Mouse (Mus musculus) forebrain, postnatal 0 days (tissue): ENCODE data around the gene Nop2. TPM values are rescaled to one million over a fixed set of nuclear protein-coding genes. Genes with fewer than 3 reads are reported as not detected.

Experiments used
- ATAC-seq: fragments of 200-750 bp; cut with Nextera tagmentation; 2 replicates; pipeline ENCODE4 v1.8.0; 2017; ENCODE audit warnings: mild to moderate bottlenecking, moderate library complexity
- DNase-seq: peaks from one replicate; pipeline ENCODE4 v3.0.0-alpha.2; 2015
- H3K27ac ChIP-seq: fragments of 300-500 bp; sonication (generic); 2 replicates; pipeline ENCODE4 v1.5.1; 2014; ENCODE audit warnings: low read depth, mild to moderate bottlenecking, antibody characterized with exemption, low read length, moderate library complexity, mixed read lengths
- H3K27me3 ChIP-seq: fragments of 300-500 bp; sonication (generic); 2 replicates; pipeline ENCODE4 v1.6.1; 2014; ENCODE audit warnings: mild to moderate bottlenecking, low read length, mixed read lengths; ENCODE audit not compliant: insufficient read depth
- H3K36me3 ChIP-seq: fragments of 300-500 bp; sonication (generic); 2 replicates; pipeline ENCODE4 v1.6.1; 2014; ENCODE audit warnings: mild to moderate bottlenecking, moderate library complexity; ENCODE audit not compliant: insufficient read depth
- H3K4me1 ChIP-seq: fragments of 300-500 bp; sonication (generic); 2 replicates; pipeline ENCODE4 v1.6.1; 2014; ENCODE audit warnings: antibody characterized with exemption; ENCODE audit not compliant: insufficient read depth
- H3K4me2 ChIP-seq: fragments of 300-500 bp; sonication (generic); 2 replicates; pipeline ENCODE4 v1.6.1; 2014; ENCODE audit warnings: low read depth, mild to moderate bottlenecking, moderate library complexity
- H3K4me3 ChIP-seq: fragments of 300-500 bp; sonication (generic); 2 replicates; pipeline ENCODE4 v1.5.1; 2014; ENCODE audit warnings: low read depth, low read length, mixed read lengths
- H3K9ac ChIP-seq: fragments of 300-500 bp; sonication (generic); 2 replicates; pipeline ENCODE4 v1.6.1; 2014; ENCODE audit warnings: mild to moderate bottlenecking
- H3K9me3 ChIP-seq: fragments of 300-500 bp; sonication (generic); 2 replicates; pipeline ENCODE4 v1.6.1; 2016; ENCODE audit warnings: low read length
- CTCF ChIP-seq: sonication (generic); IDR thresholded peaks from 2 replicates; pipeline ENCODE4 v1.5.1; 2016; ENCODE audit warnings: antibody characterized with exemption, control low read depth, low read depth
- WGBS: fragments of 180-500 bp; shearing (Covaris S2); extraction: QIAGEN DNeasy Blood & Tissue Kit; methylation state at CpG from one replicate; pipeline ENCODE4 v1.1.7; 2014; 5-methylcytosine and 5-hydroxymethylcytosine counted together
- microRNA-seq, 2 experiments: library from miRNA; unstranded; fragments of <30 nt; microRNA quantifications; one replicate each; pipeline ENCODE4; 2016
- polyA plus RNA-seq: library from polyadenylated mRNA; unstranded; fragments of >200 nt; fragmentation: Nextera tagmentation; extraction: Ambion mirVana; gene quantifications from 2 replicates; pipeline ENCODE4 v1.2.1, GENCODE M21; 2015
- total RNA-seq: library from RNA; depleted of rRNA; stranded (reverse); fragments of >200 nt; gene quantifications from 2 replicates; pipeline ENCODE4 v1.2.3, GENCODE M21; 2014; rRNA removed

Gene Nop2
- total and polyA plus RNA-seq, 2 experiments from 2014 or later = 43.5 to 56.0 TPM

GRCm38 (mm10) chr6:125191332-125192015 is 59.8 kb downstream of the Nop2 start, which contains the start of the genes Ncapd2 and Mrpl51:
Gene Ncapd2 (minus strand): TSS chr6:125191701.
Gene Mrpl51 (plus strand): TSS chr6:125191801.
- H3K4me3 ChIP-seq = peak within 1 kb of the TSS; percentile 56
- peak; percentile 55 for TF ChIP-seq CTCF
- H3K4me1 ChIP-seq = peaks cover 8% of the 10 kb centered on the region; the same call in 1 of the 2 replicates
- H3K27ac ChIP-seq = peak within 1 kb of the TSS; percentile 96
- peak; percentile 100 for DNase-seq
- peaks cover 27% of the 10 kb centered on the region; the same call in 1 of the 2 replicates for H3K36me3 ChIP-seq
- peak; percentile 98 for ATAC-seq
- H3K4me2 ChIP-seq = peak within 1 kb of the TSS; percentile 71
- H3K9ac ChIP-seq = peak within 1 kb of the TSS; percentile 62
- no peaks in the 10 kb centered on the region for H3K9me3 ChIP-seq
- H3K27me3 ChIP-seq = no peaks in the 10 kb centered on the region
- WGBS = under 1% methylated on average over 53 of the region's 54 CpGs

GRCm38 (mm10) chr6:125192016-125192714 is 60.5 kb downstream of the Nop2 start:
- Histone ChIP-seq H3K27ac (peak overlapping the region; percentile 96), H3K9ac (peak overlapping the region; percentile 62), H3K4me1 (peaks cover 8% of the 10 kb centered on the region; the same call in 1 of the 2 replicates), H3K36me3 (peaks cover 20% of the 10 kb centered on the region; the same call in 1 of the 2 replicates), H3K4me2 (peak overlapping the region; percentile 71), H3K27me3 (no peaks in the 10 kb centered on the region), H3K4me3 (peak overlapping the region; percentile 56), H3K9me3 (no peaks in the 10 kb centered on the region)
- DNase-seq (peak; percentile 94), ATAC-seq (peak; percentile 91)
- 1% methylated on average over 34 of the region's 34 CpGs for WGBS
- TF ChIP-seq CTCF = no peak

GRCm38 (mm10) chr6:125192841-125193240 is 61.1 kb downstream of the Nop2 start:
- H3K9ac ChIP-seq = peak overlapping the region; percentile 62
- H3K36me3 ChIP-seq = 0 out of 2 replicates have a peak, but pooled peaks cover 13% of the 10 kb centered on the region
- H3K27ac ChIP-seq = peak overlapping the region; percentile 96
- H3K4me1 ChIP-seq = peaks cover 8% of the 10 kb centered on the region; the same call in 1 of the 2 replicates
- TF ChIP-seq CTCF = no peak
- DNase-seq (no peak), ATAC-seq (no peak)
- H3K9me3 ChIP-seq = no peaks in the 10 kb centered on the region
- WGBS = 47% methylated on average over 5 of the region's 5 CpGs
- H3K4me2 ChIP-seq = peak overlapping the region; percentile 71
- H3K4me3 ChIP-seq = peak overlapping the region; percentile 56
- H3K27me3 ChIP-seq = no peaks in the 10 kb centered on the region

GRCm38 (mm10) chr6:125193390-125193789 is 61.7 kb downstream of the Nop2 start:
- TF ChIP-seq CTCF = no peak
- Histone ChIP-seq H3K27ac (no peak overlapping the region), H3K9me3 (no peaks in the 10 kb centered on the region), H3K4me1 (peaks cover 8% of the 10 kb centered on the region; the same call in 1 of the 2 replicates), H3K27me3 (no peaks in the 10 kb centered on the region), H3K4me3 (no peak overlapping the region), H3K4me2 (no peak overlapping the region), H3K36me3 (0 out of 2 replicates have a peak, but pooled peaks cover 12% of the 10 kb centered on the region), H3K9ac (no peak overlapping the region)
- WGBS = 81% methylated on average over 7 of the region's 7 CpGs
- ATAC-seq (no peak), DNase-seq (no peak)

Small RNA genes lying within 50 kb of the gene (microRNA-seq; reads per million reads assigned to microRNA genes)
- gene Mir7045 = 0 to 0.12 reads per million in 2 experiments

Other genes starting within 250 kb of the Nop2 start
- gene Cd4, start 243.7 kb upstream of the Nop2 start, total RNA-seq = 0.57 and 0.69 TPM in 2 replicates
- 0.25 and 0.72 TPM in 2 replicates for gene Cd4, start 243.7 kb upstream of the Nop2 start, polyA plus RNA-seq
- 1.9 and 2.4 TPM in 2 replicates for gene Lag3, start 220.2 kb upstream of the Nop2 start, total RNA-seq
- gene Lag3, start 220.2 kb upstream of the Nop2 start, polyA plus RNA-seq = 2.6 and 3.9 TPM in 2 replicates
- gene Ptms, start 211.8 kb upstream of the Nop2 start, total RNA-seq = 722 and 784 TPM in 2 replicates
- gene Ptms, start 211.8 kb upstream of the Nop2 start, polyA plus RNA-seq = 1,090 and 1,099 TPM in 2 replicates
- gene Mlf2, start 200.5 kb upstream of the Nop2 start, total RNA-seq = 432 and 471 TPM in 2 replicates
- 665 and 718 TPM in 2 replicates for gene Mlf2, start 200.5 kb upstream of the Nop2 start, polyA plus RNA-seq
- 82.4 and 117 TPM in 2 replicates for gene Cops7a, start 166.4 kb upstream of the Nop2 start, total RNA-seq
- 87.8 and 93.0 TPM in 2 replicates for gene Cops7a, start 166.4 kb upstream of the Nop2 start, polyA plus RNA-seq
- 12.2 and 18.3 TPM in 2 replicates for gene Pianp, start 135.2 kb upstream of the Nop2 start, total RNA-seq
- 53.8 and 68.9 TPM in 2 replicates for gene Pianp, start 135.2 kb upstream of the Nop2 start, polyA plus RNA-seq
- gene Zfp384, start 122.8 kb upstream of the Nop2 start, total RNA-seq = 24.7 and 34.5 TPM in 2 replicates
- 7.2 and 8.4 TPM in 2 replicates for gene Zfp384, start 122.8 kb upstream of the Nop2 start, polyA plus RNA-seq
- 83.4 and 103 TPM in 2 replicates for gene Ing4, start 92.1 kb upstream of the Nop2 start, total RNA-seq
- 102 and 111 TPM in 2 replicates for gene Ing4, start 92.1 kb upstream of the Nop2 start, polyA plus RNA-seq
- 11.3 and 12.2 TPM in 2 replicates for gene Acrbp, start 82.2 kb upstream of the Nop2 start, total RNA-seq
- gene Acrbp, start 82.2 kb upstream of the Nop2 start, polyA plus RNA-seq = 11.4 and 13.8 TPM in 2 replicates
- 0.38 and 0.71 TPM in 2 replicates for gene Lpar5, start 64.0 kb upstream of the Nop2 start, total RNA-seq
- 0.59 and 0.61 TPM in 2 replicates for gene Lpar5, start 64.0 kb upstream of the Nop2 start, polyA plus RNA-seq
- 121 and 141 TPM in 2 replicates for gene Chd4, start 35.9 kb upstream of the Nop2 start, total RNA-seq
- 53.3 and 72.6 TPM in 2 replicates for gene Chd4, start 35.9 kb upstream of the Nop2 start, polyA plus RNA-seq
- gene Iffo1, start 13.3 kb downstream of the Nop2 start, total RNA-seq = 24.6 and 28.8 TPM in 2 replicates
- 12.8 and 18.3 TPM in 2 replicates for gene Iffo1, start 13.3 kb downstream of the Nop2 start, polyA plus RNA-seq
- gene Gapdh, start 34.6 kb downstream of the Nop2 start, total RNA-seq = 2,022 and 2,511 TPM in 2 replicates
- 1,543 and 1,551 TPM in 2 replicates for gene Gapdh, start 34.6 kb downstream of the Nop2 start, polyA plus RNA-seq
- gene Ncapd2, start 59.8 kb downstream of the Nop2 start, total RNA-seq = 32.5 and 43.5 TPM in 2 replicates
- gene Ncapd2, start 59.8 kb downstream of the Nop2 start, polyA plus RNA-seq = 18.9 and 25.8 TPM in 2 replicates
- 51.3 and 54.0 TPM in 2 replicates for gene Mrpl51, start 59.9 kb downstream of the Nop2 start, total RNA-seq
- gene Mrpl51, start 59.9 kb downstream of the Nop2 start, polyA plus RNA-seq = 146 and 148 TPM in 2 replicates
- 6.7 and 12.9 TPM in 2 replicates for gene Vamp1, start 83.6 kb downstream of the Nop2 start, total RNA-seq
- 7.9 and 11.9 TPM in 2 replicates for gene Vamp1, start 83.6 kb downstream of the Nop2 start, polyA plus RNA-seq
- 2.5 and 4.3 TPM in 2 replicates for gene Tapbpl, start 100.0 kb downstream of the Nop2 start, total RNA-seq
- gene Tapbpl, start 100.0 kb downstream of the Nop2 start, polyA plus RNA-seq = 3.7 and 6.9 TPM in 2 replicates
- not detected in 2 replicates for gene Cd27, start 105.1 kb downstream of the Nop2 start, total RNA-seq
- 0.33 TPM in 1 of 2 replicates, not detected in the other for gene Cd27, start 105.1 kb downstream of the Nop2 start, polyA plus RNA-seq
- not detected in 2 replicates for gene Tuba3a, start 154.1 kb downstream of the Nop2 start, total RNA-seq
- not detected in 2 replicates for gene Tuba3a, start 154.1 kb downstream of the Nop2 start, polyA plus RNA-seq
- 14.9 and 19.9 TPM in 2 replicates for gene Ltbr, start 182.0 kb downstream of the Nop2 start, total RNA-seq
- gene Ltbr, start 182.0 kb downstream of the Nop2 start, polyA plus RNA-seq = 11.4 and 14.8 TPM in 2 replicates
- gene Scnn1a, start 188.8 kb downstream of the Nop2 start, total RNA-seq = 0.67 and 1.2 TPM in 2 replicates
- 1.0 and 1.5 TPM in 2 replicates for gene Scnn1a, start 188.8 kb downstream of the Nop2 start, polyA plus RNA-seq
- 6.8 and 12.1 TPM in 2 replicates for gene Tnfrsf1a, start 217.5 kb downstream of the Nop2 start, total RNA-seq
- 13.2 and 13.6 TPM in 2 replicates for gene Tnfrsf1a, start 217.5 kb downstream of the Nop2 start, polyA plus RNA-seq
- gene Plekhg6, start 248.9 kb downstream of the Nop2 start, total RNA-seq = 0.15 and 1.00 TPM in 2 replicates
- gene Plekhg6, start 248.9 kb downstream of the Nop2 start, polyA plus RNA-seq = 0.16 TPM in 2 replicates